Mouse (Mus musculus) adrenal gland, adult 2 months (tissue): ENCODE measurements around the gene Cel. TPM values are rescaled to one million over a fixed set of nuclear protein-coding genes. Genes with fewer than 3 reads are reported as not detected.
"Not testable (repeated sequence)": the region's sequence is repeated elsewhere in the genome, so short reads cannot be mapped to it uniquely, and the experiment has no call there.

Source experiments
- DNase-seq: peaks from one replicate; pipeline ENCODE4 v3.0.0; 2021
- microRNA-seq, 2 experiments: library from miRNA; unstranded; fragments of <30 nt; microRNA quantifications; one replicate each; pipeline ENCODE4 v1.2.0; 2021
- polyA plus RNA-seq: library from polyadenylated mRNA; depleted of rRNA; stranded (reverse); fragments of >200 nt; gene quantifications from 2 replicates; pipeline ENCODE4 v1.2.3, GENCODE M21; 2012; rRNA removed
- total RNA-seq, 2 experiments: library from RNA; stranded (reverse); gene quantifications; 2 replicates each; pipeline ENCODE4 v1.2.3; 2021

Gene Cel
- total and polyA plus RNA-seq, 3 experiments, result 0.14 TPM; not detected in 2

DNA sequence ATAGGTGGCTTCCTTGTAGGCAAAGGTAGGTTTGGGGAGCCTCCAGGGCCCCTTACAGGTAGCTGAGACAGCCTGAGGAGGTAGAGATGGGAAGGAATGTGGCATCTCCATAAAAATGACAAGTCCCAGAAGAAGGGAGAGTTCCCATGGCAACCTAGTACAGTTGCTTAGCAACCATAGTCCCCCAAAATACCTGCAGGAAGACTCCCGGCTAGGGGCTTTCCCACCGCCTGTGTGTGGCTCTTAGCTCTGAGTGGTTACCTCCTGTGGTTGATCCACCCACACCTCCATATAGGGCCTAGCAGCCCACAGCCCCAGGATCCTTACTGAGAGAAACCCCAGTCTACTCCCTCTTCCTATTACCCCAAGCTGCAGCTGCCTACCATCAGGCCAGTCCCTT is 45.0 kb downstream of the Cel start:
- no peak for DNase-seq

DNA sequence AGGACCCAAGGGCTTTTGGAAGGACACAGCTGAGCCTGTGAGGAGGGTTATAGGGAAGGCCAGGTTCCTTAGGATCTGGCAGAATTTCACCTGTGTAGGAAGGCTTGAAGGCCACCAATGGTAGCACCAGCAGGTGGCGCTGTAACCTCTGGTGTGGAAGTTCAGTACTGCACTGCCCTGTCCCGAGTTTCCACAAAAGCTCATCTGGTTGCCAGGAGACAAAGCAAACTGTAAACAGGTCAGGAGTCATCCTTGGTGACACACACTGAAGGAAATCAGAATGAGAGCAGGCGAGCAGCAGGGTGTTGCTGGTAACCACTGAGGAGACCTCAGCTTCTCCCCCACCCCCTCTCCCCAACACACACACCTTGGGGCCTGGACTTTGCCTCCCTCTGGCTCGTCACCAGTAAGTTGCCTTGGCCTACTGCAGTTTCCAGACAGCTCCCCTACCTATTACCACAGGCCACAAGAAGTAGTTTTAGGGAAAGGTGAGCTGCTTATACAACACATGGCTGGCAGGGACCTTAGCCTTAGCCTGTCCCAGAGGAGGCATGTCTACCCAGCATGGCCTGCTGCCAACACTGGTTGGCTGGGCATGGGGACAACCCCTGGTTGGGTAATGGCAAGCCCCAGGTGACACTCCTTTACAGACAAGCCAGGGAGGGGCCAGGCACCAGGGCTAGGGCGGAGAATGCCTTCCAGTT is 45.8 kb downstream of the Cel start:
- DNase-seq, result peak; percentile 83

DNA sequence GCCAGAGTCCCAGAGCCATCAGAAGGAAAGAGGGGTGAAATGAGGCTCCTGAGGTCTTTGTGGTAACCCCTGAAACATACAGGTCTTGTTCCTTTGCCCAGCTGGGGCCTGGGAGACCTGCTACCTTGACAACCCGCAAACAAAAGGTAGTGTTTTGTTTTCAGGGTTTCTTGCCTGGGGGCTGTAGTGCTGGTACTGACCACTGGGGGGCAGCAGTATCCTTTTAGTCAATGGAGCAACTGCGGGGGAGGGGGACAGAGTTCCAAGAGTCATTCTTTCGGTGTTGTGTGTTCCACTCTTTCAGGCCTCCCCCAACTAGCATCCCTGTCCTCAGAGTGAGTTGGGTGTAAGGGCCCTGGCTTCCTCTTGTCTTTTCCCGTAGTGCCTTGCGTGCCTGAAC is 48.7 kb downstream of the Cel start:
- peak; percentile 72 for DNase-seq

DNA sequence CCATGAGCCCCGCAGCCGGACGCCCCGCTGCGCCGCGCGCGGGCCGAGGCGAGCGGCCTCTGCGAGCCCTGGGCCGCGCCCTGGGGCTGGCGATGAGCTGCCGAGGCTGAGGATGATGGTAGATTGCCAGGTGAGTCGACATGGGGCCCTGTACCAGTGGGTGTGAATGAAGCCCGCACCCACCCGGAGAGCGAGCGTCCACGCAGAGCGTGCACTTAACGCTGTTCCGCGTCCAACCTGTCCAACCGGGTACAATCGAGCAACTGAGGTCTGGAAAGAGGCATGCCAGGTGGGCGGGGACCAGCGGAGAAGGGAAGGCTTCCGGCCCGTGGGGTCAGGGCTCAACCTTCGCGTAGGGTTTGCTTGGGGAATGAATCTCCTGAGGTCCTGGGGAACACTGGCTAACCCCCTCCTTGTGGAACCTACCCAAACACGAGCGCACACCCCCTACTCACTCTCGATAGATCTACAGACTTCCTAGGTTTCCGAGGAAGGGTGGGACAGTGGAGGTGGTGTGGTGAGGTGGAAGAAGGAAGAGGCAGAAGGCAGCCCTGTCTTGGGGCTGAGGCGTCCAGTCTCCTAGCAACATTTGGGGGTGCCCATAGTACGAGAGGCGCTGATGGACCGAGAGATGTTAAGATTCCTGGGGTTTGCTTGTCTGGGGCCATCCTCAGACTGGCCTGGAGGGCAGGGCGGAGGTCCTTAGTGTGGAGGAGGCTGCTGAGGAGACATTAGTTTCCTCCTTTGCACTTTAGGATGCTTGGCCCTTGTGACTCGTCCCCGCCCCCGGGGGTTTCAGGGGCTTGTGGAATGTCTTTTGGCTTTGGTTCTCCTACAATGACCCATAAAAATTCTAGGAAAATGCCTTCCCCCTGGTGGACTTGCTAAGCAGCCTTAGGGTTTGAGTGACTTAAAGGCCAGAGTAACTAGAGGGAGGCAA is 49.5 kb downstream of the Cel start:
- peak; percentile 40 for DNase-seq

DNA sequence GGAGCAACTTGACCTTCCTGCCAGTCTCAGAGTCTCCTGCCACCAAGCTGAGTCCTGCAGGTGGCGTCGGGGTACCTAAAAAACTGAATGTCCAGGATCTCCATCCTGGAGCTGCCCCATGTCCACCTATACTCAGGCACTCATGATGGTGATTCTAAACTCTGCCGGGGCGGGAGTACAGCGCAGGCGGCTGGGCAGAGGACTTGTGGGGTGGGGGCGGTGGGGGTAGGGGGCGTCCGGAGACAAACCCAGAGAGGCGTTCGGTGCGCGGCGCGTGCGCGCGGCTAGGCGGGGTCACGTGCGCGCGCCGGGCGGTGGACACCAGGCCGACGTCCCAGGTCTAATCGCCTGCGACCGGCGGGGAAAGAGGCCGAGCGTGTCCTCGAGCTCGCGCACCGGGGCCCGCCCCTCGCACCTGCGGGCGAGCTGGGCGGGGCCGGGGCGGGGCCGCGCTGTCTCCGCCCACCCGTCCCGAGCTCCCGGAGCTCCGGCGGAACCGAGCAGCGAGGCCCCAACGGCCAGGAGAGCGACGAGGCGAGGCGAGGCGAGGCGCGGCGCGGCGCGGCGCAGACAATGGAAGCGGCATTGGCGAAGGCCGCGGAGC is 50.3 kb downstream of the Cel start, which contains the start of gene Ralgds:
Gene Ralgds, plus strand, starts transcription at position 328 of the 604 bp plus-strand sequence.
- DNase-seq, result peak; percentile 75

DNA sequence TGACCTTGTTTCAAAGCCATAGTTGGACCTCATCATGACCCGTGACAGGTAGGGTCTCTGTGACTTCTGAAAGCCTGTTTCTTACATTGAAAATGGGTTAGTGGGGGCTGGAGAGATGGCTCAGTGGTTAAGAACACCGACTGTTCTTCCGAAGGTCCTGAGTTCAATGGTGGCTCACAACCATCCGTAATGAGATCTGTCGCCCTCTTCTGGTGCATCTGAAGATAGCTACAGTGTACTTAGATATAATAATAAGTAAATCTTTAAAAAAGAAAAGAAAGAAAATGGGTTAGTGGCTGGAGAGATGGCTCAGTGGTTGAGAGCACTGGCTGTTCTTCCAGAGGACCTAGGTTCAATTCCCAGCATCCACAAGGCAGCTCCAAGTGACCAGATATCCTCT is 51.6 kb downstream of the Cel start:
- not testable (repeated sequence) for DNase-seq

DNA sequence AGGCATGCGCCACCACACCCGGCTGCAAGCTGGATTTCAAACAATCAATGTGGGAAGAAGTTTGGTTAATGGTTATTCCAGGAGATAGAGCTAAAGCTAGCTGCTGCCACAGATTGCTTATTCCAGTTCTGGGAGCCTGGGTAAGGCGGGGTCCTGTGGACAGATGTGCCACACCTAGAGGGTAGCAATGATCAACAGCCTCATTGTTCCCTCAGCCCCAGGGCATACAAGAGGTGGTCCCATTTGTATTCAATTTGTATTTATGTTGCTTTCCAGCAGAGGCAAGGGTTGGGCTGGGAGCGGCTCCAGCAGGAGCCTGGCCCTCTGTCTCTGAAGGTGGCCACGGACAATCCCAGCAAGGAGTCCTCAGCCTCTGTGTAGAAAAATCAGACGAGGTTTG is 56.9 kb downstream of the Cel start:
- DNase-seq, result no peak

DNA sequence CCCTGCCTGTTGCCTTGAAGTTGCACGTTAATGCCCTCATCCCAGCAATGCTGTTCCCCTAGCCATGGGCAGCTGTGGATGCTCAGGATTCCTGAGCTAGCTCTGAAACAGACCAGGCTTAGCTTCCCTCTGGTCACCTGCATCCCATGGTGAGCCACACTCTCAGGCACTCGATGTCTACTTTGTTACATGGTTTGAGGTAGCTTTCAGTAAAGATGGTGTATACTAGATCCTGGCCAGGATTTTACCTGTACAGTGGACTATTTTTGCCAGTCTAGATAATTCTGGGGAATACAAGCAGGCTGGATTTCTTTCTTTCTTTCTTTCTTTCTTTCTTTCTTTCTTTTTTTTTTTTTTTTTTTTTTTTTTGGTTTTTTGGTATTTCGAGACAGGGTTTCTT is 57.4 kb downstream of the Cel start, which contains the start of gene Gm10134:
Gene Gm10134, plus strand, starts transcription at position 301 of the 400 bp plus-strand sequence.
- no peak for DNase-seq

Small RNAs within 50 kb of the gene (microRNA-seq; reads per million reads assigned to microRNA genes)
- gene Gm22824, result 0 reads per million in 2 experiments

Other genes starting within 250 kb of the Cel start
- gene Ppp1r26, start 116.6 kb downstream of the Cel start, total RNA-seq, result 1 to 10 TPM; 3.7 to 7.7 TPM
- 2.9 and 3.5 TPM in 2 replicates for gene Ppp1r26, start 116.6 kb downstream of the Cel start, polyA plus RNA-seq
- 1 to 10 TPM in 1 of 2 experiments, under 1 TPM in 1; 0.76 to 1.5 TPM for gene 1700007K13Rik, start 97.1 kb downstream of the Cel start, total RNA-seq
- not detected in 2 replicates for gene 1700007K13Rik, start 97.1 kb downstream of the Cel start, polyA plus RNA-seq
- 10 to 100 TPM; 60.4 to 65.2 TPM for gene Mrps2, start 95.3 kb downstream of the Cel start, total RNA-seq
- 46.0 and 61.1 TPM in 2 replicates for gene Mrps2, start 95.3 kb downstream of the Cel start, polyA plus RNA-seq
- gene Gbgt1, start 66.5 kb downstream of the Cel start, total RNA-seq, result 1 to 10 TPM; 3.7 to 4.6 TPM
- 1.6 and 3.6 TPM in 2 replicates for gene Gbgt1, start 66.5 kb downstream of the Cel start, polyA plus RNA-seq
- gene Gm10134, start 57.3 kb downstream of the Cel start, total RNA-seq, result 1 to 10 TPM in 1 of 2 experiments, not detected in 1; 2.2 TPM
- 0.42 TPM in 1 of 2 replicates, not detected in the other for gene Gm10134, start 57.3 kb downstream of the Cel start, polyA plus RNA-seq
- 10 to 100 TPM; 23.3 to 45.5 TPM for gene Ralgds, start 50.3 kb downstream of the Cel start, total RNA-seq
- gene Ralgds, start 50.3 kb downstream of the Cel start, polyA plus RNA-seq, result 56.8 and 73.5 TPM in 2 replicates
- 10 to 100 TPM; 15.4 to 21.6 TPM for gene Gtf3c5, start 20.3 kb upstream of the Cel start, total RNA-seq
- gene Gtf3c5, start 20.3 kb upstream of the Cel start, polyA plus RNA-seq, result 14.8 and 16.0 TPM in 2 replicates
- not detected for gene Gfi1b, start 58.6 kb upstream of the Cel start, total RNA-seq
- gene Gfi1b, start 58.6 kb upstream of the Cel start, polyA plus RNA-seq, result 0.15 and 0.22 TPM in 2 replicates
- 10 to 100 TPM; 17.8 to 19.3 TPM for gene Tsc1, start 77.8 kb upstream of the Cel start, total RNA-seq
- gene Tsc1, start 77.8 kb upstream of the Cel start, polyA plus RNA-seq, result 7.8 and 8.3 TPM in 2 replicates
- gene Spaca9, start 136.3 kb upstream of the Cel start, total RNA-seq, result under 1 TPM in 1 of 2 experiments, not detected in 1; 0.92 TPM
- gene Spaca9, start 136.3 kb upstream of the Cel start, polyA plus RNA-seq, result 0.84 TPM in 1 of 2 replicates, not detected in the other
- gene Ak8, start 136.8 kb upstream of the Cel start, total RNA-seq, result under 1 TPM; 0.29 to 0.38 TPM
- 0.29 and 0.44 TPM in 2 replicates for gene Ak8, start 136.8 kb upstream of the Cel start, polyA plus RNA-seq